Mouse (Mus musculus) C2C12 (cell line): Measurements from ENCODE around the gene Adipor2.

Source experiments
- CEBPB ChIP-seq: IDR thresholded peaks from one replicate; pipeline ENCODE4 v1.6.1; 2011; ENCODE audit warnings: low read depth, mild to moderate bottlenecking, control low read depth, moderate library complexity
- CTCF ChIP-seq: IDR thresholded peaks from one replicate; pipeline ENCODE4 v1.5.1; 2011; ENCODE audit not compliant: control insufficient read depth, insufficient read depth, insufficient read length
- MAX ChIP-seq: IDR thresholded peaks from one replicate; pipeline ENCODE4 v1.6.1; 2011; ENCODE audit warnings: mild to moderate bottlenecking, control low read depth

DNA sequence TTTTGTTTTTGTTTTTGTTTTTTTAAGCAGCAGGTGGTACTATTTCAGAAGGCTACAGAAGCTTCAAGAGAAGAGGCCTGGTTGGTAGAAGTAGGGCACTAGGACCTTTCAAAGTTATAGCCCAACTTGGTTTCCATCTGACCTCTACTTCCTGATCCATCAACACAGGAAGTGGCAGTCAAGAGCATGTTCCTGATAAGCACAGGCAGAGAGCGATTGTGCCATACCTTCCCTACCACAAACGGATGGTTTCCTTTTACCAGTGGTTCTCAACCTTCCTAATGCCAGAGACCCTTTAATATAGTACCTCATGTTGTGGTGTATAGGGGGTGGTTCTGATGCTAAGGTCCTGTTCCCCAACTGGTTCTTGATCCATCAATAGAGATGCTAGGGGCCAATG is 39.9 kb downstream of the Adipor2 start:
- TF ChIP-seq MAX (no peak), CTCF (no peak), CEBPB (no peak)
